Mouse (Mus musculus) CH12.LX (cell line): ENCODE measurements around the gene Ifnl3. TPM values are rescaled to one million over a fixed set of nuclear protein-coding genes. Genes with fewer than 3 reads are reported as not detected.

Experiments used
- DNase-seq: peaks from one replicate; pipeline ENCODE4 v3.0.0-alpha.2; 2013; ENCODE audit errors: extremely low read depth
- H3K27ac ChIP-seq: 2 replicates; pipeline ENCODE4 v1.5.1; 2012; ENCODE audit warnings: low read depth, mild to moderate bottlenecking, control low read depth, moderate library complexity; ENCODE audit not compliant: insufficient read depth
- H3K27me3 ChIP-seq: replicated peaks from 2 replicates; pipeline ENCODE3; 2012; ENCODE audit warnings: inconsistent platforms
- H3K36me3 ChIP-seq, 2 experiments: replicated peaks in 1 of 2; 2 replicates each; pipeline versions ENCODE3 to v1.6.1; 2012; ENCODE audit warnings: inconsistent platforms in 1 of 2, low read length in 1 of 2, mild to moderate bottlenecking in 1 of 2, mixed read lengths in 1 of 2, moderate library complexity in 1 of 2; ENCODE audit not compliant: control insufficient read depth in 1 of 2, insufficient read depth in 1 of 2
- H3K4me1 ChIP-seq, 2 experiments: 2 replicates each; pipeline ENCODE4 v1.6.1; 2012; ENCODE audit warnings: inconsistent platforms in 1 of 2, moderate library complexity in 1 of 2; ENCODE audit not compliant: insufficient read depth in 2 of 2, control insufficient read depth in 1 of 2
- H3K4me2 ChIP-seq: 2 replicates; pipeline ENCODE4 v1.6.1; 2012; ENCODE audit warnings: low read depth, mild to moderate bottlenecking, control low read depth; ENCODE audit not compliant: poor library complexity, insufficient read depth, severe bottlenecking
- H3K4me3 ChIP-seq, 3 experiments: fragments of 150-350 bp in 1 of 3; sonication (generic) in 1 of 3; replicated peaks in 1 of 3; 2 replicates each; pipeline versions ENCODE3 to v1.5.1; 2011 to 2012; ENCODE audit warnings: low read depth in 2 of 3, low read length in 2 of 3, mild to moderate bottlenecking in 2 of 3, moderate library complexity in 2 of 3, control low read depth in 1 of 3, improper control_type of control experiment in 1 of 3, inconsistent platforms in 1 of 3, mixed read lengths in 1 of 3; ENCODE audit not compliant: poor library complexity in 1 of 3
- H3K79me2 ChIP-seq: replicated peaks from 2 replicates; pipeline ENCODE4 v1.6.1; 2012; ENCODE audit warnings: mild to moderate bottlenecking, moderate library complexity; ENCODE audit not compliant: control insufficient read depth, poor library complexity, insufficient read depth, severe bottlenecking; ENCODE audit errors: extremely low read depth
- H3K9ac ChIP-seq: 2 replicates; pipeline ENCODE4 v1.6.1; 2012; ENCODE audit warnings: low read depth, mild to moderate bottlenecking, control low read depth, moderate library complexity; ENCODE audit not compliant: insufficient read depth
- H3K9me3 ChIP-seq: replicated peaks from 2 replicates; pipeline ENCODE3; 2012; ENCODE audit warnings: low read length, inconsistent platforms, mixed read lengths
- BHLHE40 ChIP-seq: IDR thresholded peaks from 2 replicates; pipeline ENCODE4 v1.6.1; 2011; ENCODE audit warnings: mild to moderate bottlenecking, low read depth, low read length, improper control_type of control experiment
- CHD1 ChIP-seq: IDR thresholded peaks from 2 replicates; pipeline ENCODE4 v1.6.1; 2012; ENCODE audit warnings: low read depth, low read length, improper control_type of control experiment, inconsistent platforms
- CHD2 ChIP-seq: IDR thresholded peaks from 2 replicates; pipeline ENCODE4 v1.6.1; 2011; ENCODE audit warnings: low read length, improper control_type of control experiment
- CTCF ChIP-seq, 2 experiments: IDR thresholded peaks in 1 of 2; conservative IDR thresholded peaks in 1 of 2; 2 replicates each; pipeline ENCODE4 v1.5.1; 2011 to 2012; ENCODE audit warnings: low read depth in 2 of 2, low read length in 2 of 2, improper control_type of control experiment in 1 of 2, inconsistent platforms in 1 of 2, mild to moderate bottlenecking in 1 of 2, moderate library complexity in 1 of 2
- E2F4 ChIP-seq: IDR thresholded peaks from 2 replicates; pipeline ENCODE4 v1.6.1; 2011; ENCODE audit warnings: low read depth, low read length, improper control_type of control experiment; ENCODE audit not compliant: insufficient replicate concordance
- EP300 ChIP-seq: IDR thresholded peaks from 2 replicates; pipeline ENCODE4 v1.6.1; 2011; ENCODE audit warnings: low read length, improper control_type of control experiment
- ETS1 ChIP-seq: conservative IDR thresholded peaks from 2 replicates; pipeline ENCODE4 v1.6.1; 2012; ENCODE audit warnings: low read depth, mild to moderate bottlenecking, inconsistent platforms, low read length, improper control_type of control experiment, moderate library complexity
- GABPA ChIP-seq: IDR thresholded peaks from 2 replicates; pipeline ENCODE4 v1.6.1; 2012; ENCODE audit warnings: low read depth, low read length, improper control_type of control experiment, inconsistent platforms; ENCODE audit not compliant: insufficient replicate concordance
- HCFC1 ChIP-seq: IDR thresholded peaks from 2 replicates; pipeline ENCODE4 v1.6.1; 2012; ENCODE audit warnings: low read depth, mild to moderate bottlenecking, inconsistent platforms, low read length, improper control_type of control experiment
- IRF4 ChIP-seq: IDR thresholded peaks from 2 replicates; pipeline ENCODE4 v1.6.1; 2014; ENCODE audit warnings: low read depth, mild to moderate bottlenecking, inconsistent platforms, low read length, improper control_type of control experiment
- JUN ChIP-seq: IDR thresholded peaks from 2 replicates; pipeline ENCODE4 v1.6.1; 2011; ENCODE audit warnings: low read depth, mild to moderate bottlenecking, low read length, improper control_type of control experiment, moderate library complexity; ENCODE audit not compliant: insufficient read depth
- JUND ChIP-seq: conservative IDR thresholded peaks from 2 replicates; pipeline ENCODE4 v1.6.1; 2011; ENCODE audit warnings: low read depth, low read length, improper control_type of control experiment
- KAT2A ChIP-seq: IDR thresholded peaks from 2 replicates; pipeline ENCODE4 v1.6.1; 2012; ENCODE audit warnings: low read length, improper control_type of control experiment, inconsistent platforms; ENCODE audit not compliant: insufficient replicate concordance
- MAFK ChIP-seq: IDR thresholded peaks from 2 replicates; pipeline ENCODE4 v1.6.1; 2011; ENCODE audit warnings: low read length, improper control_type of control experiment; ENCODE audit not compliant: insufficient replicate concordance
- MAX ChIP-seq: IDR thresholded peaks from 2 replicates; pipeline ENCODE4 v1.6.1; 2011; ENCODE audit warnings: low read length, improper control_type of control experiment
- MAZ ChIP-seq: IDR thresholded peaks from 2 replicates; pipeline ENCODE4 v1.6.1; 2012; ENCODE audit warnings: low read depth, mild to moderate bottlenecking, inconsistent platforms, low read length, improper control_type of control experiment, moderate library complexity
- MEF2A ChIP-seq: IDR thresholded peaks from 2 replicates; pipeline ENCODE4 v1.6.1; 2014; ENCODE audit warnings: low read depth, mild to moderate bottlenecking, inconsistent platforms, low read length, improper control_type of control experiment, borderline replicate concordance
- MXI1 ChIP-seq: IDR thresholded peaks from 2 replicates; pipeline ENCODE4 v1.6.1; 2011; ENCODE audit warnings: mild to moderate bottlenecking, low read depth, low read length, improper control_type of control experiment
- MYC ChIP-seq: IDR thresholded peaks from 2 replicates; pipeline ENCODE4 v1.6.1; 2011; ENCODE audit warnings: low read depth, mild to moderate bottlenecking, improper control_type of control experiment, low read length
- NELFE ChIP-seq: IDR thresholded peaks from 2 replicates; pipeline ENCODE4 v1.6.1; 2011; ENCODE audit warnings: low read depth, low read length, improper control_type of control experiment
- NRF1 ChIP-seq: IDR thresholded peaks from 2 replicates; pipeline ENCODE4 v1.6.1; 2014; ENCODE audit warnings: low read depth, mild to moderate bottlenecking, inconsistent platforms, low read length, improper control_type of control experiment, moderate library complexity
- PAX5 ChIP-seq: IDR thresholded peaks from 2 replicates; pipeline ENCODE4 v1.6.1; 2012; ENCODE audit warnings: low read length, inconsistent platforms, mixed read lengths
- POLR2A ChIP-seq: IDR thresholded peaks from 2 replicates; pipeline ENCODE4 v1.6.1; 2011; ENCODE audit warnings: low read depth, mild to moderate bottlenecking, improper control_type of control experiment, low read length
- POLR2AphosphoS2 ChIP-seq: IDR thresholded peaks from 2 replicates; pipeline ENCODE4 v1.6.1; 2011; ENCODE audit warnings: low read depth, low read length, improper control_type of control experiment
- RAD21 ChIP-seq: IDR thresholded peaks from 2 replicates; pipeline ENCODE4 v1.6.1; 2011; ENCODE audit warnings: low read depth, mild to moderate bottlenecking, low read length, improper control_type of control experiment, moderate library complexity
- RCOR1 ChIP-seq: conservative IDR thresholded peaks from 2 replicates; pipeline ENCODE4 v1.6.1; 2012; ENCODE audit warnings: low read depth, mild to moderate bottlenecking, inconsistent platforms, low read length, improper control_type of control experiment
- SIN3A ChIP-seq: IDR thresholded peaks from 2 replicates; pipeline ENCODE4 v1.6.1; 2012; ENCODE audit warnings: low read length, improper control_type of control experiment, inconsistent platforms
- SMC3 ChIP-seq: IDR thresholded peaks from 2 replicates; pipeline ENCODE4 v1.6.1; 2011; ENCODE audit warnings: low read depth, low read length, improper control_type of control experiment
- TBP ChIP-seq: conservative IDR thresholded peaks from 2 replicates; pipeline ENCODE4 v1.6.1; 2011; ENCODE audit warnings: low read depth, low read length, improper control_type of control experiment
- TCF12 ChIP-seq: IDR thresholded peaks from 2 replicates; pipeline ENCODE4 v1.6.1; 2014; ENCODE audit warnings: low read depth, mild to moderate bottlenecking, inconsistent platforms, low read length, improper control_type of control experiment
- USF1 ChIP-seq: IDR thresholded peaks from 2 replicates; pipeline ENCODE4 v1.6.1; 2014; ENCODE audit warnings: low read depth, mild to moderate bottlenecking, inconsistent platforms, low read length, improper control_type of control experiment
- USF2 ChIP-seq: conservative IDR thresholded peaks from 2 replicates; pipeline ENCODE4 v1.6.1; 2011; ENCODE audit warnings: low read depth, low read length, improper control_type of control experiment
- ZC3H11A ChIP-seq: IDR thresholded peaks from 2 replicates; pipeline ENCODE4 v1.6.1; 2012; ENCODE audit warnings: low read depth, mild to moderate bottlenecking, inconsistent platforms, low read length, improper control_type of control experiment
- ZKSCAN1 ChIP-seq: IDR thresholded peaks from 2 replicates; pipeline ENCODE4 v1.6.1; 2012; ENCODE audit warnings: low read depth, inconsistent platforms, low read length, improper control_type of control experiment, borderline replicate concordance
- ZMIZ1 ChIP-seq: IDR thresholded peaks from 2 replicates; pipeline ENCODE4 v1.6.1; 2012; ENCODE audit warnings: low read depth, mild to moderate bottlenecking, inconsistent platforms, low read length, improper control_type of control experiment
- ZNF384 ChIP-seq: IDR thresholded peaks from 2 replicates; pipeline ENCODE4 v1.6.1; 2012; ENCODE audit warnings: low read depth, low read length, improper control_type of control experiment, inconsistent platforms
- dilution Hi-C: fragments of 300-500 bp; cut with MboI; formaldehyde crosslinking; loops from 2 replicates; pipeline ENCODE4 v1.14.3; 2020; ENCODE audit warnings: low sequenced_read_pairs; ENCODE audit not compliant: extremely low pct_unique_long_range_greater_than_20kb, extremely low pct_ligation_motif_present
- in situ Hi-C: fragments of 300-500 bp; cut with MboI; formaldehyde crosslinking; loops from 3 replicates; pipeline ENCODE4 v1.14.3; 2019; ENCODE audit warnings: low sequenced_read_pairs, low pct_ligation_motif_present, low pct_unique_long_range_greater_than_20kb, mixed read lengths
- polyA plus RNA-seq: library from polyadenylated mRNA; unstranded; fragments of >175 nt; gene quantifications from 2 replicates; pipeline ENCODE4 v1.2.1, GENCODE M21; 2012; ENCODE audit warnings: low read depth; ENCODE audit not compliant: insufficient read length
- total RNA-seq, 2 experiments: library from RNA; depleted of rRNA; stranded (reverse); fragments of 300-350 nt in 1 of 2; fragments of >200 nt in 1 of 2; gene quantifications; 2 replicates each; pipeline ENCODE4 v1.2.3; 2012 to 2014

Ifnl3 gene
- total and polyA plus RNA-seq, 3 experiments = not detected

- TF ChIP-seq MYC (no peak), IRF4 (peak; percentile 49; the same call in 1 of the 2 replicates)
Observed at GRCm38 (mm10) chr7:28488030-28488491, 34.6 kb upstream of the Ifnl3 start (continued).

DNA sequence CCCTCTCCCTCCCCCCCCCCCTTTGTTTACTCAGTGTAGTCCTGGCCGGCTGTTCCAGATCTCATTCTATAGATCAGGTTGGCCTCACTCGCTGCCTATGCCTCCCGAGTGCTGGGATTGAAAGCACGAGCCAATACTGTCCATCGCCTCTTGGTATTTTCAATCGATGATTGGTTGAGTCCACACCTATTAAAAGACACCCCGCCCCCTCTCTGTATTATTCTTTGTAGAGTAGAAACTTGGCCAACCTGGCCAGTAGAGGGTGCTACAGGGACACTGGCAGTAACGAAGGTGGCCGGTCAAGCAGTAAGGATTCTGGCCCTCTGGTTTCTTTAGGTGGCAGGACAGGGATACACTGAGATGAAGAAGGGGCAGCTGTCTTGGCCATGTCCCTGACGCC is 32.2 kb upstream of the Ifnl3 start:
- Histone ChIP-seq H3K4me2 (peak overlapping the region; percentile 37), H3K9ac (no peak overlapping the region), H3K4me3 (no peak overlapping the region), H3K79me2 (no peaks in the 10 kb centered on the region), H3K27ac (no peak overlapping the region), H3K36me3 (no peaks in the 10 kb centered on the region), H3K27me3 (peaks cover 13% of the 10 kb centered on the region), H3K4me1 (peaks cover 2 to 15% of the 10 kb centered on the region in 2 experiments), H3K9me3 (no peaks in the 10 kb centered on the region)
- DNase-seq = peak; percentile 60
- dilution Hi-C loops = no loop called here
- TF ChIP-seq KAT2A (no peak), ZNF384 (no peak), RCOR1 (no peak), HCFC1 (no peak), NRF1 (no peak), MAZ (0 out of 2 replicates have a peak, but pooled peaks have one; percentile 53), ZKSCAN1 (no peak), RAD21 (peak; percentile 71), IRF4 (peak; percentile 10; the same call in 1 of the 2 replicates), MAFK (no peak), TBP (no peak), CHD2 (no peak), MXI1 (no peak), JUN (no peak), JUND (no peak), ZMIZ1 (no peak), POLR2A (no peak), CHD1 (no peak), MEF2A (0 out of 2 replicates have a peak, but pooled peaks have one; percentile 23), POLR2AphosphoS2 (no peak), MYC (no peak), ZC3H11A (no peak), GABPA (no peak), USF1 (no peak), MAX (no peak; the same call in 1 of the 2 replicates), CTCF (conservative IDR thresholded peaks at IDR 0.05 in 1 of 2, IDR thresholded peaks at IDR 0.05 in 1 of 2; ENCODE audit: low read depth in 2 of 2, low read length in 2 of 2) (peak; percentile 24 to 88; a peak in 3 of 4 replicates), NELFE (no peak), ETS1 (no peak), BHLHE40 (no peak; the same call in 1 of the 2 replicates), SMC3 (peak; percentile 64), TCF12 (no peak), PAX5 (no peak), SIN3A (0 out of 2 replicates have a peak, but pooled peaks have one; percentile 22), E2F4 (no peak), EP300 (no peak), USF2 (no peak)
- in situ Hi-C loops = no loop called here
